Mouse (Mus musculus) CD4-positive naive resting alpha-beta T cell, adult 57 days (primary cell): ENCODE measurements around the gene Coa5. TPM values are rescaled to one million over a fixed set of nuclear protein-coding genes. Genes with fewer than 3 reads are reported as not detected.

Source experiments
- total RNA-seq: library from RNA; stranded (reverse); gene quantifications from one replicate; pipeline ENCODE4 v1.2.4, GENCODE M21; 2023

The Coa5 gene
- 41.1 TPM for total RNA-seq

GRCm38 (mm10) chr1:37429366-37430296 is at the start of gene Coa5, which contains the start of gene Unc50:
Gene Coa5, minus strand, starts transcription at chr1:37430103.
Gene Unc50, plus strand, starts transcription at chr1:37430139.

Other genes with a start within 250 kb of the Coa5 start
- gene Cnga3, start 215.7 kb downstream of the Coa5 start, total RNA-seq = not detected
- gene Inpp4a, start 130.2 kb downstream of the Coa5 start, total RNA-seq = 59.1 TPM
- 39.4 TPM for gene Unc50, start within 50 bp of the Coa5 start, total RNA-seq
- gene Mgat4a, start 110.9 kb upstream of the Coa5 start, total RNA-seq = 48.4 TPM